Mouse (Mus musculus) stomach, postnatal 0 days (tissue): ENCODE data around the gene Irgc1.

Experiments
- CTCF ChIP-seq: IDR thresholded peaks from 2 replicates; pipeline ENCODE4 v1.5.1; 2016; ENCODE audit warnings: antibody characterized with exemption, low read depth, mild to moderate bottlenecking, moderate library complexity
- EP300 ChIP-seq: optimal IDR thresholded peaks from 2 replicates; pipeline ENCODE3; 2016; ENCODE audit warnings: antibody characterized with exemption

DNA sequence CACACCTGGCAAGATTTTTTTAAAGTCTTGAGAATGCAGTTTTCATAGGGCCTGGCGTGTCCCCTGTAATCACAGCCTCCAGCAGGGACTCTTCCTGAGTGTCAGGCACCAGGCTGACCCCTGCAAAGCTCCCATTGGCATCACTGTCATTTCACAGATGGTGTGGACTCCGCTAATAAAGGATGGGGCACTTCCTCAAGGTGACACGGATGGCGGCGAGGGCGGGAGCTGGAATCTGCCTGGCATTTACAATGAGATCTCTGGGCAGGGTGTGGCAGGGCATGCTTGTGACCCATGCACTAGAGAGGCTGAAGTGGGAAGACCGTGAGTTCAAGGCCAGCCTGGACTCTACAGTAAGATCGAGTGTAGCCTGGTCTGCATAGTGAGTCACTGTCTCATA lies 36.2 kb upstream of the Irgc1 start:
- no peak for TF ChIP-seq CTCF
- TF ChIP-seq EP300, result no peak
